Mouse (Mus musculus): ENCODE measurements around the gene Exoc5.

Gene Exoc5

DNA sequence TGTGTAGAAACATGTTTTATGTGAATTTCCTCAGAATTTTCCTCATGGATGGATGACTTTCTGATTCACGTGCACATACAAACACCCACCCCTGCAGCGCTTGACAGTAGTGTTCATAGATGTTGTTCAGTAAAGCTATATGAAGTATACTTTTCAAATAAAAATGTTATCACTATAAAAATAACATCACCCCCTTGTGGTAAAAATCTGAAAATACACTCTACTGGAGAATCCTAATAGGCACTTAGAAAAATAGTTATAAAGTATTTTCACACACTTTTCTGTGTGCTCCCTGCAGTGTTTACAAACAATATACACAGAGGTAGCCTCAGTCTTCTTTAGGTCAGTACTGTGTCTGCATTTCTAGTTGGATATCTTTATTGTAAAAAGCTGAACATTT, 58.5 kb downstream of the Exoc5 start:
- no peak for DNase-seq (ENCODE audit: low spot score)

DNA sequence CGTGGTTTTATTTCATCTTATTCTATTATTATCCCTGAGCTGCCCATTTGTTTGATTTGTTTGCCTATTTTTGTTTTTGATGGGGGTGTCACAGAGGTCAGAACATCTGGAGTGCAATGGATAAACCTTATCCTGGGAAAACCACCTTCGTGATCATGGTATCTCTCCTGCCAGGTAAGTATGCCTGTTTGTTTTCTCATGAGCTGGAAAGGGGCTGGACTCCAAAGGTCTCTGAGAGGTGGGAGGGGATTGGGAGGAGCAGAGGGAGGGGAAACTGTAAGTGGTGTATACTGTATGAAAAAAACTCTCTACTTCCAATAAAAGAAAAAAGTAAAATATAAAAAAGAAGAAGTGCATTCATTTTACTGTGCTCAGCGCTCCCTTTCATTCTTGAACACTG, 64.8 kb downstream of the Exoc5 start:
- DNase-seq (ENCODE audit: low spot score): no peak

GRCm38 (mm10) chr14:48998795-48999194, 67.7 kb downstream of the Exoc5 start:
- no peak for DNase-seq (ENCODE audit: low spot score)

DNA sequence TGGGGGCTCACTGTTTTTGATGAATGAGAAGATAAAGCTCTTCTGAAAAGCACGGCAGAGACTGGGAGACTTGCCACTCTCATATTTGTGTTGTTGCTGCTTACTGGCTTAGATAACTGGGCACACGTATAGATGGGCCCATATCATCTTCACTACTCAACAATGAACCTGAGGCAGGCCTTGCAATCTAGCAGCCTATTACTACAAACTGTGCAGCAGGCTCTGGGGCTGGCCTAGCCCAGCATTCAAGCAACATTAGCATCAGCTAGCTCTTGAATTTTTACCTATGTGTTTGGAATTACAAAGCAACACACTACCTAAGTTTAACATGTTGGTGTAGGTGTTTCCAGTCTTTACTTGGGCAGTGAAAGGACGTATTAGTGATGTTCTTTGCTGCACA, 72.6 kb downstream of the Exoc5 start:
- no peak for DNase-seq (ENCODE audit: low spot score)

DNA sequence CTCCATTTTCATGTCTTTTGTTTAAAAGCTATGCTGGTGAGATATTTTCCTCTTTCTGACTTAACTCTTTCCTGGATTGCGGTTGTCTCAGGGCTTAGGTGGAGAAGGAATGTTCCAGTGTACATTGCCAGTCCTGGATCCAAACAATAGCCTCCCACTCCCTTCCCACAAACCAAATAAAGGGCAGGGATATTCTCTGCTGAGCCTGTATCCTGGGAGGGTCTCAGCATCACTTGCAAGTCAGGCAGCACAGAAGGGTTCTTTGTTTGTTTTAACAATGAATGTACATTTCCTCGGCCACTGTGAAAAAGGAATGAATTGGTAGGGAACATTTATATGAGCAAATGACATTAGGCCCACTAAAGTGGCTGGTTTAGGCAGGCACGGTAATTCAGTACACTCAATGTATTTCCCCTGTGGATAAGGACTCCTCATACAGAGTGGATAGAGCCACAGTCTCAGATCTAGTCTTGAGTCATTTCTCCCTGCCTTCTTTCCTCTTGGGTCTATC, 74.3 kb downstream of the Exoc5 start:
- DNase-seq (ENCODE audit: low spot score): no peak

DNA sequence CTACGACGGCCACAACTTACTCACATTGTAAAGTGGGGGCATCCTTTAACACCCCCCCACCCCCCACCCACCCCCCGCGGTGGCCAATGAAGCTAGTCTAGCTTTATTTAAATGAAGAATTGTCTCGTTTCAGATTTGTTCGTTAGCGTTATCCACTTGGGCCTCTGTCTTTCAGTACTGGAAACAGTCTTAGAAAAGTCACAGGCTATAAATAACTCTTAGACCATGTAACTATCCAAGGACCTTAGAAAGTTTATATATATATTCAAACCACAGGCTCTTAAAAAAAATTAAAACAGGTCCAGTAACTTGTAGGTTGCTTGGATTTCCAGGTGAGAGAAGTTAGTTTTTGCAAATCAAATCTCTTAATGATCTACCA, 75.3 kb downstream of the Exoc5 start:
- no peak for DNase-seq (ENCODE audit: low spot score)

DNA sequence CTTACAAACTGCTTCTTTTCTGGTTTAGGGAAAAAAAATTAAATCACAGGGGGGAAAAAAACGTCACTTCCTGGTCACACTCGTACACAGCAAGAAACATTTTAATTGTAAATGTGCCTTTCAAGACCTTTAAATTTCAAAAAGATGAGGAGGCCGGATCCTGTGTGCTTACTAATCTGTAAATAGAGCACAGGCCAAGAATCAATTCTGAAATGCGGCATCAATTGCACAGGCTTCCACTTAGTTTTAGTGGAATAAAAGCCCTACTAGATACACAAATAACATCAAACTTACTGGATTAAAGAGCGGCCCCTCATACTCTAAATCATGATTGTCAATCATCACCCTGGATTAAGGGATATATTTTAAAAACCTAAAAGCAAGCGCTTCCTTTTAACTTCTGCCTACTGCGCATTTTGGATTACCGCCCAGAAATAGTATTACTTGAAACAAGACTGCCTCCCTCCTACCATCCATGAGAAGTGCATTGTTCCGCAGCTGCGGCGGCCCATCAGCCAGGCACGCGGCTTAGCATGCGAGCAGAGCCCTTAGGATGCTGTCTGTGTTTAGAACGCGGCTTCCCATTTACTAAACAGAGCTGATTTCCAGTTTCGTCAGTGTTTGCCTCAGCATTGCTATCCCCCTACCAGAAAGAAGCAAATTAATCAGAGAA, 75.8 kb downstream of the Exoc5 start:
- peak; percentile 91 for DNase-seq (ENCODE audit: low spot score)

DNA sequence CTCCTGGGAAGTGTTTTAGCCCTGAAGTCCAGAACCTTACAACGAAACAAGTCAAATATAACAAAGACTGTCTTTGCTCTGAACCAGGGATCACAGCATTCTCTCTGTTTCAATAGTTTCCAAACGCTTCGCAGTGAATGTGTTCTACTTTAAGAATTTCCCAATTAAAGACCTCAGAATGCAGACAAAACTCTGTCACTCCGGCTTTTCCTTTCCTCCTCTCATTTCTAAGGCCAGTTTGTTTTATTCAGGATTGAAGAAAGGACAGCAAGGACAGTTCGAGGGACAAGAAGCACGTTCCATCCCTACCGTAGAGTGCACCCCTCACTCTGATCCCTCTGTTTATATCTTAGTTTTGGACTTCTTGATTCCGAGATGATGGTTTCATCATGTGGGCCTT, 76.6 kb downstream of the Exoc5 start:
- no peak for DNase-seq (ENCODE audit: low spot score)

GRCm38 (mm10) chr14:48986231-48986630, 80.2 kb downstream of the Exoc5 start:
- DNase-seq (ENCODE audit: low spot score): no peak

DNA sequence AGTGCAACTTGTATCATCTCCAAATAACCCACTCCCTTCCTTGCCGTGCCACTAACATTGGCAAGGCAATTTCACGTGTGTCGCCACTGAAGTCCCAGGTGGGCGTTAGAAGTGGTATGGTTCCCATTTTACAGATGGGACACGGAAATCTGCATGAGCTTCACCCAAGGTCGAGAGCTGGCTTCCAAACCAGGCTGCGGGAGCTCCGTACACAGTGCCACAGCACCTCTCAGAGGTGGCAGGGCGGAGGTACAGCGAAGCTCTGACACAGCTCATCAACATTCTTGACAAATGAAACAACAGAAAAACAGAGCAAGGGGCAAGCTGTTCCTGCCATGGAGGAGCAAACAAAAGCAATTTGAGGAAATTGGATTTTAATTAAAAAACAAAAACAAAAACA, 80.8 kb downstream of the Exoc5 start:
- peak; percentile 74 for DNase-seq (ENCODE audit: low spot score)

- no peak for DNase-seq (ENCODE audit: low spot score)
Measured at GRCm38 (mm10) chr14:48978971-48979388, 87.5 kb downstream of the Exoc5 start.

DNA sequence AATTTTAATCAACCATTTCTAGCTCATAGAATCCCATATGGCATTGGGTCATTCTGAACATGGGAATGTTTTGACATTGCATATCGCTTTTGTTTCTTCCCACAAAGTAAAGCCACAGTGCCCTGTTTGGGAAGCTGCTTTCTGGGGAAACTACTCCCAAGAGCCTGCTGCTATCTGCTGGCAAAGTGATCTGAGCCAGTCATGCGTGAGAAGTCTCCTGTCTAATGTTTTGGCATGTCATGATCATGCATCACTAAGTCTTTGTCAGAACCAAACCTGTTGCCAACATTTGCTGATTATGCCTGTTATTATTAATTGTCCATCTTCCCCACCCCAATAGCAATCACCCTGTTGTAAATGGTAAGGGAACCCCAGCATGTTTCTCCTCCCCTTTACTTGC, 94.9 kb downstream of the Exoc5 start:
- no peak for DNase-seq (ENCODE audit: low spot score)

GRCm38 (mm10) chr14:48968670-48969069, 97.8 kb downstream of the Exoc5 start:
- DNase-seq (ENCODE audit: low spot score): no peak

All from embryo, embryonic 10 days (tissue).